Mouse (Mus musculus): ENCODE results near the gene Macf1. TPM values are rescaled to one million over a fixed set of nuclear protein-coding genes. Genes with fewer than 3 reads are reported as not detected.

Gene Macf1
- polyA plus RNA-seq, 1 experiment from 2014 or later: 55.5 TPM

DNA sequence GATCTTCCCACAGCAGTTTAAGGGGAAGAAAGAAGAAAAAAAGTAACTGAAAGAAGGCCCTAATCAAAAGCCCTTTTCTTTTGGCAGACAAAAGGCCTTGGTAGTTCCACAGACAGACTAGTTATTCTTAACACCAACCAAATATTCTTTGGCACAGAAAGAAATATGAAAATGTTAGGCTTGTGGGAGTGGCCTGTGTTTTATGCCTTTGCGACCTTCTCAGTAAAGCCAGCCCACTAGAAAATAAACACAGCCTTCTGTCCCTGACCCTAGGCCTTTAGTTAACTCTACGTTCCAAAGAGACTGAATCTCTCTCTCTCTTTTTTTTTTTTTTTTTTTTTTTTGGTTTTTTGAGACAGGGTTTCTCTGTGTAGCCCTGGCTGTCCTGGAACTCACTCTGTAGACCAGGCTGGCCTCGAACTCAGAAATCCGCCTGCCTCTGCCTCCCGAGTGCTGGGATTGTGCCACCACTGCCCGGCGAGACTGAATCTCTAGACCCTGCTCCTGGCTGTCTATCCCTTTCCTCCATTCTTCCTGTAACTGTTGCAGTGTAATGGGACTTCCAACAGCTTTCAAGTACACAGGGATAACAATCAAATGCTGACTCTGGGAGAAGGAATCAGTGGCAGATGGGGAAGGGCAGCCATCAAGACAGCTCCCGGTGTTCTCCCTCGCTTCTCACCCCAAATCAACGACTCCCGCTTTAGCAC, 85.5 kb downstream of the Macf1 start:
- Histone ChIP-seq H3K4me1 (peaks cover 16% of the 10 kb centered on the region), H3K4me3 (no peak overlapping the region), H3K9me3 (replicated peaks) (no peaks in the 10 kb centered on the region), H3K27me3 (ENCODE audit: low read depth, poor library complexity, severe bottlenecking) (no peaks in the 10 kb centered on the region), H3K27ac (no peak overlapping the region), H3K36me3 (no peaks in the 10 kb centered on the region)
- DNase-seq (ENCODE audit: low spot score): no peak
- WGBS: 84% methylated on average over 11 of the region's 11 CpGs

DNA sequence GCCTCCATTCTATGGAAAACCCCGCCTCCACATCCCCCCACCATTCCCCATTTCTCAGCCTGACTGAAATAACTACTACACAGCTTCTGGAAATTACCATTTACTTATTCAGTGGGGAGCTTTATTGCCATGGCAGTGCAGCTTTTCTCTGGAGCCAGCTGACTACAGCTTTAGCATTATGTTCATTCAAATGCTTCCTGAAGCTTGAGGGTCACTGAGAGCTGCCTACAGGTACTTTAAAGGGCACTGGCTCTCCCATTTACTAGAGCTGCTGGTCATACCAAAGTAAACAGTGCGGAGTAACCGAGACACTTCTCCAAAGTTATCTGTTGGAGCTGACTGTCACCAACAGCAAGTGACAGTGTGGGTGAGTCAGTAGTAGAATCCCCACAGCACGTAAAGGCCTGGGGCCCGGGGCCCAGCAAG, 89.8 kb downstream of the Macf1 start:
- 79% methylated on average over 5 of the region's 5 CpGs for WGBS

DNA sequence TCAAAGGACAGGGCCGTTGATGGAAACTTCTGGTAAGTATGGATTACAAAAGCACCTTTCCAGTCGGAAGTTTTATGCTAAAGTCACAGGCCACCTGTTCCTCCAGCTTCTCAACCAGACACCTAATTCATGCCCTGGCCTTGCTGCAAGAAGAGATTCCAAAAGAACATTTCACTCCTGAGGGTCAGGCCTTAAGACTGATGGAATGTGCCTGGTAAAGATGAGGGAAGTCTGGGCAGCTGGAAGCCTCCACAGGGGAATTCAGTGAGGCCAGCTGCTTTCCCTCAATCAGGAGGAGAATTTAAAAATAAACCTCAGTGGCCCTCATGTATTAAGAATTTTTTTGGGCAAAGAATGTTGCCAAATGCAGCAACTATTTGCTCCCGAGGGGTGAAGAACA, 90.5 kb downstream of the Macf1 start:
- no peaks in the 10 kb centered on the region for H3K27me3 ChIP-seq (ENCODE audit: low read depth, poor library complexity, severe bottlenecking)
- no peak overlapping the region for H3K27ac ChIP-seq
- H3K36me3 ChIP-seq: no peaks in the 10 kb centered on the region
- peaks cover 30% of the 10 kb centered on the region for H3K4me1 ChIP-seq
- H3K4me3 ChIP-seq: no peak overlapping the region
- 67% methylated on average over 3 of the region's 3 CpGs for WGBS
- H3K9me3 ChIP-seq (replicated peaks): no peaks in the 10 kb centered on the region
- DNase-seq (ENCODE audit: low spot score): no peak

More for the DNA sequence above, 89.8 kb downstream of the Macf1 start:
- H3K36me3 ChIP-seq: no peaks in the 10 kb centered on the region
- H3K4me1 ChIP-seq: peaks cover 24% of the 10 kb centered on the region
- H3K9me3 ChIP-seq (replicated peaks): no peaks in the 10 kb centered on the region
- DNase-seq (ENCODE audit: low spot score): no peak
- no peaks in the 10 kb centered on the region for H3K27me3 ChIP-seq (ENCODE audit: low read depth, poor library complexity, severe bottlenecking)
- no peak overlapping the region for H3K27ac ChIP-seq
- H3K4me3 ChIP-seq: no peak overlapping the region

DNA sequence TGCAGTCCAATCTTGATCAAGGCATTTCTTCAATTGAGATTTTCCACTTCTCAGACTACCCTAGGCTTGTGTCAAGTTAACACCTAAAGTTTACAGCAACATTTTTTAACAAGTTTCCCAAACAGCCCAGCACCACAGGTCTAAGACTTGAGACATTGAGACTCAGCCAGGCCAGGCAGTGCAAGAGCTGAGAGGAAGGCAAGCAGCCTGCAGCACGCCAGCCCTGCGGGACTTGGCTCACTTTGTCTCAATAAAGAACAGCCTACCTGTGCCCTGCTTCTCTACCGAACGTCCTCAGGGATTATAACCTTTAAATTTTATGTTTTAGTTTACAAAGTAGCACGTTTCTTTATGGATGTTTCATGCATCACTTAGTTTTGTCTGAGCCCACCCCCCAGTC, 92.1 kb downstream of the Macf1 start:
- H3K36me3 ChIP-seq: no peaks in the 10 kb centered on the region
- no peaks in the 10 kb centered on the region for H3K27me3 ChIP-seq (ENCODE audit: low read depth, poor library complexity, severe bottlenecking)
- H3K4me1 ChIP-seq: peaks cover 33% of the 10 kb centered on the region
- H3K9me3 ChIP-seq (replicated peaks): no peaks in the 10 kb centered on the region
- H3K27ac ChIP-seq: no peak overlapping the region
- 85% methylated on average over 5 of the region's 5 CpGs for WGBS
- H3K4me3 ChIP-seq: no peak overlapping the region
- DNase-seq (ENCODE audit: low spot score): no peak

DNA sequence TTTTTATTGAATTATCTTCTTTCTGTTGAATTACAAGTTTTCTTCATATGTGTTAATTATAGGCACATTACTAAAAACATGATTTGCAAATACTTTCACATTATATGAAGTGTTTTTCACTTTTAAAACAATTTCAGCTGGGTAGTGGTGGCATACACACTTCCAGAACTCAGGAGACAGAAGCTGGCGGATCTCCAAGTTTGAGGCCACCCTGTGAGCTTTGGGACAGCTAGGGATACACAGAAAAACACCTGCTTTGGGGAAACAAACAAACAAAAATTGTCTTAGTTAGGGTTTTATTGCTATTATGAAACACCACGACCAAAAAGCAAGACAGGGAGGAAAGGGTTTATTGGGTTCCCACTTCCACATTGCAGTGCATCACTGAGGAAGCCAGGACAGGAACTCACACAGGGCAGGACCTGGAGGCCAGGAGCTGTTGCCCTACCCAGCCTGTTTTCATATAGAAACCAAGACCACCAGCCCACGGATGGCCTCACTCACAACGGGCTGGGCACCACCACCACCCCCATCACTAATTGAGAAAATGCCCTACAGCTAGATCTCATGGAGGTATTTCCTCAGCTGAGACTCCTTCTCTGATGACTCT, 93.0 kb downstream of the Macf1 start:
- no peak for DNase-seq (ENCODE audit: low spot score)
- H3K4me1 ChIP-seq: peaks cover 33% of the 10 kb centered on the region
- no peak overlapping the region for H3K4me3 ChIP-seq
- H3K36me3 ChIP-seq: no peaks in the 10 kb centered on the region
- H3K27me3 ChIP-seq (ENCODE audit: low read depth, poor library complexity, severe bottlenecking): no peaks in the 10 kb centered on the region
- no peaks in the 10 kb centered on the region for H3K9me3 ChIP-seq (replicated peaks)
- 79% methylated on average over 4 of the region's 4 CpGs for WGBS
- no peak overlapping the region for H3K27ac ChIP-seq

DNA sequence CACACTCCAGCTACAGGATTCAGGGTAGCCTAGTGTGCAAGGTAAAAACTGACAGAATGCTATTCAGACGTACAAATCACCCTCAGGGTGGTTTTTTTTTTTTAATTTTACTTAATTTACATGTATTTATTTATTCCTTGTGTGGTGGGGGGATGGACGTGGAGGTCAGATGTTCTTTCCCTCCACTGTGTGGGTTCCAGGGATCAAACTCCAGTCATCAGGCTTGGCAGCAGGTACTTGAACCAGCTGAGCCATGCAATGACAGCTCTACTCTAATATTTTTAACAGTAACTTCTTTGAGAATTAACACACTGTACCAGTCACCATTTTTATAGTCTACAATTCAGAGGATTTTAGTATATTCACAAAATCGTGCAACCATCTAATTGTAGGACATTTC, 94.7 kb downstream of the Macf1 start:
- H3K4me3 ChIP-seq: no peak overlapping the region
- no peaks in the 10 kb centered on the region for H3K36me3 ChIP-seq
- peaks cover 25% of the 10 kb centered on the region for H3K4me1 ChIP-seq
- DNase-seq (ENCODE audit: low spot score): no peak
- H3K9me3 ChIP-seq (replicated peaks): no peaks in the 10 kb centered on the region
- no peaks in the 10 kb centered on the region for H3K27me3 ChIP-seq (ENCODE audit: low read depth, poor library complexity, severe bottlenecking)
- WGBS: 72% methylated on average over 3 of the region's 3 CpGs
- no peak overlapping the region for H3K27ac ChIP-seq

DNA sequence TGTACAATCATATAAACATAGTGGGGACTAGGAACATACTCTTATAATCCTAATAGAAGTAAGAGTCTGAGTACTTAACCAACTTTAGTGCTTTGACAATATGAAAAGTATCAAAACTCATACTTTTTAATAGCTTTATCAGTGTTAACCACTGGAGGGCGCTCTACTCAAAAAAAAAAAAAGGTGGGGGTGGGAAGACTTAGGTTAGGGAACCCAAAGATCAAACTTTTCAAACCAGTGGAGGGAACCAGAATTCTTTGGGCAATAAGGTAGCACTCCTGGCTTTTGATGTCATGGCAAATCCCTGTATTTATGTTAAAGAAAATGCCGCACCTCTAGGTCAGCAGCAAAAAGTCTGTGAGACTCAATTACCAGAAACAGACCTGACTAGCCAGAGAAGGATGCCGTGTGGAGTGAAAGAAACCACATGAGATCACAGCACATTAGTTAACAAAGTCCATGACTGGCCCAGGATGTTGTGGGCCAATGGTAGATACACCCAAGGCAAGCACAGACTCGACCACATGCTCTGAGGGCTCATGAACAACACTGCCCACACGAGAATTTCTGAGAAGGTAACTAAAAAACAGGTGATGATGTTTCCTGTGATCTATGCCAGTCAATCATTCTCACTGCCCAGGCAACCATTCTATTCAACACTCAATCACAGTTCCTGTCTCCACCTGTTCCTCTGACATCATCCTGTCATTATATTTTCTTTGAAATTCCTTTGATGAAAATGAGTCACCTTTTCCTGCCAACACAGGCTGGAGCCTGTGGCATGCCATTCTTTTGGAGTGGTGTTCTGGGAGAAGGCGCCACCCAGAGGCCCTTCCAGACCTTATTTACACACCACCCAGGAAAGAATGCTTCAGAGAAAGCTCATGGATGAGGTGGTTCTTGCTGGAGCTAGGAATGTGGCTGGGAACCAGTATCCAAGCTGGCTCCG, 95.5 kb downstream of the Macf1 start:
- Histone ChIP-seq H3K27me3 (ENCODE audit: low read depth, poor library complexity, severe bottlenecking) (no peaks in the 10 kb centered on the region), H3K9me3 (replicated peaks) (no peaks in the 10 kb centered on the region), H3K36me3 (no peaks in the 10 kb centered on the region), H3K27ac (no peak overlapping the region), H3K4me3 (no peak overlapping the region), H3K4me1 (peaks cover 16% of the 10 kb centered on the region)
- 36% methylated on average over 7 of the region's 7 CpGs for whole genome bisulfite sequencing
- no peak for DNase-seq (ENCODE audit: low spot score)

DNA sequence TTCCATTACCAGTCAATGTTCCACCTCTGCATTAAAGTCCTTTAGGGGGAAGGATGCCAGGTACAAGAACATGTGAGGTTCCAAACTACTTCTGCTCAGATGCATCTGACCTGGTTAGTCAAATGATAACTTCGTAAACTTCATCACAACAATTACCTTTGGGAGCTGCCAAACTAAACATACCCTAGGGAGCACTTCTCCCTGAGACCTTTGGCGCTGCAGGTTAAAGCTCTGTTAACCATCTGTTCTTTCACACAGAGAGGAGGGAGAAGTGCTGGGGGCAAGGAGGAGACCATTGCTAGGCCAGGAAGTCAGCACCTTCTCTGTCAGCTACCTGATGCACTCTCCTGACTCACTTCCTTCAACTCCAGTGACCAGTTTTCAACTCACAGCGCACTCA, 96.5 kb downstream of the Macf1 start:
- H3K9me3 ChIP-seq (replicated peaks): no peaks in the 10 kb centered on the region
- H3K36me3 ChIP-seq: no peaks in the 10 kb centered on the region
- H3K4me1 ChIP-seq: peaks cover 11% of the 10 kb centered on the region
- H3K4me3 ChIP-seq: no peak overlapping the region
- WGBS: 86% methylated on average over 3 of the region's 3 CpGs
- H3K27me3 ChIP-seq (ENCODE audit: low read depth, poor library complexity, severe bottlenecking): no peaks in the 10 kb centered on the region
- no peak for DNase-seq (ENCODE audit: low spot score)
- H3K27ac ChIP-seq: no peak overlapping the region

DNA sequence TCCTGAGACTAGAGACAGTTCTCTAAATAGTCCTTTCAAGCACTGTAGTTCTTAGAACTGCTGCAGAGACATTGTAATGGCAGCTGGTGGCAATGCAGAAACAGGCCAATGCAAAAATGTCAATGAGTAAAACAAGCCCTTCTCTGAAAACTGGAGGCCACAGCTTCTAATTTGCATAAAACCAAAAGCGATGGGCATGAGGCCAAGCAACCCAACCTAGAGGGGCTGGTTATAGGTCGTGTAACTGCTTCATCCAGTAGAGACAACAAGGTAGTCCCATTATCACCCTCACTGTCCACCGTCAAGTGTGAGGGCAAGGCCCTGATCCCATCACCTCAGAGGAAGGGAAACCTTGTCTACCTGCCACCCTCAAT, 99.5 kb downstream of the Macf1 start:
- 72% methylated on average over 3 of the region's 3 CpGs for WGBS
- Histone ChIP-seq H3K27ac (no peak overlapping the region), H3K4me3 (no peak overlapping the region), H3K9me3 (replicated peaks) (no peaks in the 10 kb centered on the region), H3K27me3 (ENCODE audit: low read depth, poor library complexity, severe bottlenecking) (no peaks in the 10 kb centered on the region), H3K4me1 (peaks cover 16% of the 10 kb centered on the region), H3K36me3 (no peaks in the 10 kb centered on the region)
- DNase-seq (ENCODE audit: low spot score): no peak

DNA sequence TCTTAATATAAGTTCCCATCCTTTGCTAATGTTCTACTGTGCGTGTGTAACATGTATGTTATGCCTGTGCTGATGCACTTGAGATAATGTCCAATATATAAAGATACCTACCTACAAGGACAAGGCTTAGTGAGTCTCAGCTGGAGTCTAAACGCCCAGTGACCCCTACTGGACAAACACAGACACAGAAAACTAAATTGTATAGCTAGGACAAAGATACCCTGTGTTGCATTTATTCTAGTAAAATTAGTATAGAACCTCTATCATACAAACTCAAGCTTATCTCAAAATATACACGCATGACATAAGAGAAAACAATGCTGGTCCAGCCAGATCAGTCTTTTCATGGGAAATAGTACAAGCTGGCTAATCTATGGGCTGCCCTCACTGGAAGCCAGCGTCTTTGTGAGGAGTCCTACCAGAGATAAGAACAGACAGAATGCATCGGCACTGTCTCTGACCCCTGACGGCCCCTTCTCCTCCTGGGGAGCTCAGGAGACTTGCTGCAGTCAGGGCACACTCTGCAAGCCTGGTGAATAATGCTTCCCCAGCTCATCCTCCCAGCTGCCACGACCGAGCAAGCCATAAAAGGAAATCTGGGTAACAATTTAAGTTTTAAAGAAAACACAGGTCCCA, 100.0 kb downstream of the Macf1 start:
- Histone ChIP-seq H3K36me3 (no peaks in the 10 kb centered on the region), H3K4me1 (peaks cover 14% of the 10 kb centered on the region), H3K4me3 (no peak overlapping the region), H3K27ac (no peak overlapping the region), H3K27me3 (ENCODE audit: low read depth, poor library complexity, severe bottlenecking) (no peaks in the 10 kb centered on the region), H3K9me3 (replicated peaks) (no peaks in the 10 kb centered on the region)
- 48% methylated on average over 8 of the region's 8 CpGs for WGBS
- DNase-seq (ENCODE audit: low spot score): no peak

DNA sequence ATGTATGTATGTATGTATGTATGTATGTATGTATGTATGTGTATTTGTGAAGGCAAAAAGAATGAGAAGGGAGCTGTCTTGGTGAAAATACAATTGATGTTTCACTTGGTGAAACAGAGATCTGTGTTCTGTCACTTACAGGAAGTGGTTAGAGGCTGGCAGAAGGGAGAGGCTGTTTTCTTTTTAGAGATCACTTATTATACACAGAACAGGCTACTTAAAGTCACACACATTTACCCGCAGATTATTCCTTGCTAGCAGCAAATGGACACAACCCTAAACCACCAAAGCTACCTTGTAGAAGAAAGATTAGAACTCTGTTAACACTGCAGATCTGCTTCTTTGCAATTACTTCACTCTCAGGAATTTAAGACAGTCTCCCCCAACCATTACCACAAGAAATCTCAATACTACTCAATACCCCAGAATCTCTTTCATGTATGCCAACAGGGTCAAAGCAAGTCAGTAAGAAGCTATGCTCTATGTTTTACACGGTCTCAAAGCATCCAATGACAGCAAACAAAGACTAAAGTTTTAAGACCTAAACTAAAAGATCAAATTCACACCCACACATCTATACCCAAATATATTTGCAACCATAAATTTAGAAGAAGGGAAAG, 106.6 kb downstream of the Macf1 start:
- Histone ChIP-seq H3K4me3 (no peak overlapping the region), H3K4me1 (peaks cover 17% of the 10 kb centered on the region), H3K27me3 (ENCODE audit: low read depth, poor library complexity, severe bottlenecking) (no peaks in the 10 kb centered on the region), H3K36me3 (no peaks in the 10 kb centered on the region), H3K27ac (no peak overlapping the region), H3K9me3 (replicated peaks) (no peaks in the 10 kb centered on the region)
- WGBS: 68% methylated on average over 2 of the region's 2 CpGs
- no peak for DNase-seq (ENCODE audit: low spot score)

Measured in limb, embryonic 10.5 days (tissue).